Mouse (Mus musculus): ENCODE data around the gene Wasf2.

The Wasf2 gene

GRCm38 (mm10) chr4:133101751-133102150, 28.6 kb upstream of the Wasf2 start:
- DNase-seq, result no peak

DNA sequence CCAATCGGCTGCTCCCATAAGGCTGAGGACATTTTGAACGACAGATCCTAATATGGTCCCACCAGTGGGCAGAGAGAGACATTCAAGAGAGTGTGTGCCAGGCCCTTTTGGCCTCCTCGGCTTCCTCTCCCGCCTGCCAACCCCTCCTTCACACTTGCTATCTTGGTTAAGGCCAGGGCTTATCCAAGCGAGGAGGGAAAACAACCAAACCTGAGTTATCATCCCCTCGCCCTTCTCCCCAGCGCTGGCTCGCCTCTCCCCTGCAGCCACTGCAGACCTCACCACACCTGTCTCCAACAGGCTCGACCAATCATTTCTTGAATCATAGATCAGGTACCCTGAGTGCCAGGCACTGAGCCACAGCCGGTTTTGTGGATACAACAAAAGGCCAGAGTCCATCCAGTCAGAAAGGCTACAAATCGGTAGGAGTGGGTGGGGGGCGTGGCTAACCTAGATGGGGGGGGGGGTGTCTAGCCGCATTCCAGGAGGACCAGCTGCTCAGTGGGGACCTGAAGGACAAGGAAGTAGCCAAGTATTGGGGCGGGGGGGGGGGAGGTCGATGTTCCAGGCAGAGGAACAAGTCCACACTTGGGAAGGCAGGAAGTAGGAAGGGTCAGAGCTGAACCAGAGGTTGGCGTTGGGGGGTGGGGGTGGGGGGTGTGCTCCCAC, 26.6 kb upstream of the Wasf2 start:
- no peak for DNase-seq

DNA sequence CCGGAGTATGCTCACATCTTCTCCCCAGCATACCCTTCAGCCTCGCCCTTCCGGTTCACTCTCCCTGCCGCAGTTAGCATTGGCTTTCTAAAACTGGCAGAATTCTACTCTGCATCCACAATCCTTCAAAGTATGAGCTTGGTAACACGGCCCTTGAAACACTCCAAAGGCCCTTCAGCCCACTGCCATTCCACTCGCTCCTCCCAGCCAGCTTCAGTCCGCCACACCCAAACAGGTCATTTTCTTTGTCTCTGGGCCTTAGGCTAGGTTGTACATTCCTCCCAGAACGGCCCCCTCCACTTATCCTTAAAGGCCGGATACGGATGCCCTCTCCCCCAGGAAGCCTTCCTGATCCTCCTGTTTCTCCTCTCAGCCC, 26.1 kb upstream of the Wasf2 start:
- DNase-seq, result no peak

DNA sequence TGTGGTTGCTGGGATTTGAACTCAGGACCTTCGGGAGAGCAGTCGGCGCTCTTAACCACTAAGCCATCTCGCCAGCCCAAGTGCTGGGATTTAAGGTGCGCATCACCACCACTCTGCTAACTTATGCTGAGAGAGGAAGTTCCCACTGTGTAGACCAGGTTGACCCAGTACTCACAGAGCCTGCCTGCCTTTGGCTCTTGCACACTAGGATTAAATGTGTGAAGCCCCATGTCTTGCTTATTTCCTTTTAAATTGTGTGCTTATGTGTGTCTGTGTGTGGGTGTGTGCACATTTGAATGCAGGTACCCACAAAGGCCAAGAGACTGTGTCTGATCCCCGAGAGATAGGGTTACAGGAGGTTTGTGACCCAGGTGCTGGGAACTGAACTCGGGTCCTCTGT, 23.6 kb upstream of the Wasf2 start:
- DNase-seq, result no peak

DNA sequence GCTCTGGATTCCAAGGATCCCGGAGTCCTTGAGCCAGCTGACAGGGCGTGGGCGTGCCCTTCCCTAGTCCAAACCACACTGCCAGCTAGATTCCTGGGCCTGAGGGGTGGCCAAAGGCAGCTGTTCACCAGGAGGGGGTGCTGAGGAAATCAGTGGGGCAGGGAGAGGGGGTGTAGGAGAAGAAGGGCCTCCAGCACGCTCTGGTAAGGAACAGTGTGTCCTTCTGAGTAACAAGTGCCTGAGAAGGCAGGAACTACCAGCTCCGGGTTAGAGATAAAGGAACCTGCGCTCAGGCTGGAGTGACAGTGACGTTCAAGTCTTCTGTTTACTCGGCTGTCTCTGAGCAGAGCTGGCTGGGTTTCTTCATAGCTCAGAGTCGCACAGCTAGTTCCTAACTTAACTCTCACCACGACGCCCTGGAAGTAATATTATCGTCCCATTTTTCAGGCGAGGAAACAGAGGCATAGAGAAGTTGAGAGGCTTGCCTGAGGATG, 22.5 kb upstream of the Wasf2 start:
- DNase-seq, result no peak

DNA sequence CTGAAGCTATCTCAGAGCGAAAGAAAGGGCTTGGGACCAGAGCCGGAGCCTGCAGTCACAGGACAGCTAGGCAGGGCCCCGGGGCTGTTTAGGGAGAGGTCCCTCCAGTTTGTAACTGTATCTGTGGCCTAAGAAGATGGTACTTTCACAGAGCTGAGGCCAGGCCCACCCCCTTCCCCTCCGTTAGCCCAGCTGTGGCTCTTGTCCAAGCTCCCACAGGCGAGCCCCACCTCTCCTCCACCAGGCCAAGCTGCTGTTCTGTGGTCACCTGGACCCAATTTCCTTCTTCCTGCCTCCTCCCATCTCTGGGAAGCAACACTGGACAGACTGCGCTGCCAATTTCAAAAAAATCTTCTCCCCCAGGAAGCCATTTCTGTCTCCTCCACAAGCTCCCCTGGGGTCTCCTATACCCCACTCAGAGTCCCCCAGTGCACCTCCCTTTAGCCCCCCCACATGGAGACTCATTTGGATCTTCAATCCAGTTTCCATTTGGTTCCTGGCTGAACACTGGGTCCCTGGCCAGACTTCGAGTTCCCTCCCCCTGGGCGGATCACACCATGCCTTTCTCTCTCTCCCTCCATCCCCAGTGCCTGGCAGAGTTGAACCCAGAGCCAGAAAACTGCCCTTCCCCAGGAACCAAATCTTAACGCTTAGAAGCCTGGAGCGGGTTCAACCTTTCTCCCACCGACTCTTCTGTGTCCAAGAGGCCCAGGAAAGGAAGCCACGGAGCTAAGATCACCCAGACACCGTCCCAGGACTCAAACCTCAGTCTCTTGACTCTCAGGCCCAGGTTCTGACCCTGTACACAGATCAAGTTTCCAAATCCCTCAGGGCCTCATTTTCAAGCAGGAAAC, 21.6 kb upstream of the Wasf2 start:
- DNase-seq, result no peak

GRCm38 (mm10) chr4:133109335-133109801, 20.9 kb upstream of the Wasf2 start:
- peak in 1 of 2 experiments; percentile 42 for DNase-seq

- DNase-seq, result no peak
Measured at GRCm38 (mm10) chr4:133112175-133112838, 18.0 kb upstream of the Wasf2 start.

- no peak for DNase-seq
Measured at GRCm38 (mm10) chr4:133113351-133113882, 16.9 kb upstream of the Wasf2 start.

- no peak for DNase-seq
Measured at GRCm38 (mm10) chr4:133114762-133115161, 15.5 kb upstream of the Wasf2 start.

GRCm38 (mm10) chr4:133115721-133116429, 14.4 kb upstream of the Wasf2 start:
- DNase-seq, result no peak

DNA sequence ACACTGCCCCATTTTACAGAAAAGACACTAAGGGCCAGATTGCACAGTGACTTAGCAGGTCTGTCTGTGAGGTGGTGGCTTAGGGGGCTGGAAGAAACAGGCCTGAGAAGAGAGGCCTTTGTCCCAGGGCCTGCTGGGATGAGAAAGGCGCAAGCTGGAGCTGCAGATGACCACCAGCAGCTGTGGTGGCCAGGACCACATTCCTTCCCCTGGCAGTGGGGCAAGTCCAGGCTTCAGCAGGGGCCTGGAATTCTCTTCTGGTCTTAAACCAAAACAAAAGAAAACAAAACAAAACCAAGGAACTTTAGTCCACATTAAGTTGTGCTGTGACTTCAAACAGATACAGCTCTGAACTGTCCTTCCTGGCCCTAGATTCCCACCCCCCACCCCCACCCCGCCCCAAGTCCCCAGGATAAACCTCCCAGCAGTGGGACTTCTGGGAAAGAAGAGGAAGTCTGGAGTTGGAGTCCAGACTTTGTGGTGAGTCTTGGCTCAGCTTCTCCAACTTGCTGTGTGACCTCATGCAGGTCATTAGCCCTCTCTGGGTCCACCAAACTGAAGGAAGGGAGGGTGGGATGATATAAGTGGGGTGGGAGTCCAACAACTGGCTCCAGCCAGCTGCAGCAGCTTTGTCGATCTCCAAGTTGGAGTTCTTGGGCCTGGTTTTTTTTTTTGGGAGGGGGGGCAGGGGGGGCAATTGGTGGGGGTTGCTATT, 13.4 kb upstream of the Wasf2 start:
- DNase-seq, result no peak

GRCm38 (mm10) chr4:133117556-133118411, 12.5 kb upstream of the Wasf2 start:
- no peak for DNase-seq

DNA sequence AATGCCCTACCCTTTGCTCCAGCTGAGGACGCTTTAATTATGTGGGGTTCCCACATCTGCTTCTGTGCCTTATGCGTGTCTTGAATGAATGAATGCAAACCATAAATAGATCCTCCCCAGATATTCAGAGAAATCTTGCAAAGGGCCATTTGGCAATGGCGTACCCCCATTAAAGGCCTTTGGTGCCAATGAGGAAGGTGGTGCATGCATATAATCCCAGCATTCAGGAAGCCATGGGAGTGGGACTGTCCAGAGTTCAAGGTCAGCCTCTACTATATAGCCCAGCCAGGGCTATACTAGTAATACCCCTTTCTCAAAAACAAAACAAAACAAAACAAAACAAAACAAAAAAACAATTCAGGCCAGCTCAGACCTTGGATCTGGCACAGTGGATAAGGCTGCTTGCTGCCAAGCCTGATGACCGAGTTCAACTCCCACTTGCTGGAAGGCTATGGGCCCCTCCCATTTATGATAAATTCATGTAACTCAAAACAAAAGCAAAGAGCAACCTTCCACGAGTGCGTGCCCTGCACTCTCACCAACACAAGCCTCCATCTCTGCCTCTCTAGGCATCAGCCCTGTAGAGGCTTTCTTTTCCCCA, 11.4 kb upstream of the Wasf2 start:
- DNase-seq, result no peak

DNA sequence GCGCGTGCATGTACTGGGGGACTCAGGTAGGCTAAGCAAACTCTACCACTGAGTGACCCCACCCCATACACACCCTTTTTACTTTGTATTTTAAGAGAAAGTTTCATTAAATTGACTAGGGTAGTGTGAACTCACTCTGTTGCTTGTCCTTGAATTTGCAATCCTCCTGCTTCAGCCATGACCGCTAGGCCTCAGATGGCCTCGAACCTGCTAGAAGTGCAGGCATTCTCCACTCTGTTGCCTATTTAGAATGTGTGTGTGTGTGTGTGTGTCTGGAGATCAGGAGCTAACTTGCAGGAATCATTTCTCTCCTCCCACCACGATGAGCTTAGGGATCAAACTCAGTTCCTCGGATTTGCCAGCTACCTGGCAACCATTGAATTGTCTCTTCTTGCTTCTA, 10.7 kb upstream of the Wasf2 start:
- DNase-seq, result no peak

DNA sequence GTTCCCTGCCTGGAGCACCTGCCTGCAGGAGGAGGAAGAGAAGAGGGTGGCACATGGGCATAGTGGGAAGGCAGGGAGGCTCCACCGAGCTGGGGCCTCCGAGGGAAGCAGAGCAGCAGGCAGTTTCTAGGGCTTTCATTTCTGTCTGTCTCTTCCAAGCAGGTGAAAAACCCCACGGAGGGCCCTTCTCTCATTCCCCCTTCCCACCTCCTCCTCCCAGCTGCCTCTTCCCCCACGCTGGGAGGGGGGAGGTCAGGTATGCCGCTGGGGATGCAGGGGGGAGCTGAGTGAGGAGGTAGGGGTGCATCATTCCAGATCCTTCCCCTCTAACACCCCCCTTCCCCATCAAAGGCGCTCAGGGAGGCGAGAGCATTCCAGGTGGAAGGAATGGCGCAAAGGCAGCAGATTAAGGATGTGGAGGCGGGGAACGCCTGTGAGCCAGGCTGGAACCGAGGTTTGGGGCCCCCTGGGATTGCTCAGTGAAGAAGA, 9.4 kb upstream of the Wasf2 start:
- no peak for DNase-seq

GRCm38 (mm10) chr4:133121416-133121815, 8.9 kb upstream of the Wasf2 start:
- no peak for DNase-seq

- DNase-seq, result no peak
Measured at GRCm38 (mm10) chr4:133121974-133122637, 8.2 kb upstream of the Wasf2 start.

DNA sequence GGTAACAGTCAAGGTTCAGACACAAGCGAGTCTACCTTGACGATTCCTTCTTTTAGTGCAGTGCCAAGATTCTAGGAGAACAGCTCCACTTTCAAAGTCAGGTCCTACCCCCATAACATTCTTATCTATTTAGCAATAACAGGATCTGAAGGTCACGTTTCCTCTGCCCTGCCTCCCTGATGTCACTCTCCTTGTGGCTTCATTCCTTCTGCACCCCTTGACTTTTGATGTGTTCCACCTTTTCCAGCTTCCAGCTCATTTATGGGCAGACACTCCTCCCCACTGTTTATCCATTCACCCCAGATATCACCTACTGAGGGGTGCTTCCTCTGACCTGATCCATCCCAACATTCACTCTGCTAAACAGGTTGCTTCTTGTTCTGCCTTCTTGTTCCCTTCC, 3.2 kb upstream of the Wasf2 start:
- no peak for DNase-seq

DNA sequence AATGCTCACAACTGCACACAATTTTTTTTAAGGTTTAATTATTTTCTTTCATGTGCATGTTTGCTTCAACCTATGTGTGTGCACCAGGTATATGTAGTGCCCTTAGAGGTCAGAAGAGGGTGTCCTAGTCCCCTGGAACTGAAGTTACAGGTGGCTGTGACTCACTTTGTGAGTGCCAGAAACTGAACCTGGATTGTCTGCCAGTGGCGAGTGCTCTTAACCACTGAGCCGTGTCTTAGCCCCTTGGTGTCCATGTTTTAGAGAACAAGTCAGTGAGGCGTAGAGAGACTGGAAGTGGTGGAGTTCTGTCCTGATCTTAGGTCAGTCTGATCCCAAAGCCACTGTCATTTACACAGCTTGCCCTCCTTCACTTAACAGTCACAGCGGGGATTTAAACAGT, 2.4 kb upstream of the Wasf2 start:
- peak; percentile 25 to 28 for DNase-seq

Data from B cell, adult 2 months (primary cell).